Mouse (Mus musculus): ENCODE measurements at regions not wholly inside any gene's neighbourhood (a gene's known extent, or its start where the extent isn't known, plus 50 kb on each side); places are given as distances from the start of the nearest gene placed in this dataset.

DNA sequence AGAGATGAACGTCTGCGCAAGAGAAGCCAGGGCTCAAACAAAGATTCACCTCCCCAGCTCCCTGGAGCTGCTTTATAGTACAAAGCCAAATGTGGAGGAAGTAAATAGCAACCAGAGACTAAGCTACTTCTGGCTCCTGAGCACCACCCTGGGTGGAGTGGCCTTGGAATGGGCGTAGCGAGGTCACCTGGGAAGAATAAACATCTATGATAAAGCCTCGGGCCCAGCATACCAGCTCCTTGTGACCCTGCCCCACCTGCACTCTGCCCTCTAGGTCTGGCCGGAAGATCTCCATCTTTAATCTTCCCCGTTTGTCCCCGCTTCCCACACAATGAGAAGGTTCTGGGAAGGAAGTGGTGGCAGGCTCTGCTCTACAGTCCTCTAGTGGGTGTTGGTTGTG lies 61.0 kb upstream of the Ptpn3 start:
- no peak for DNase-seq (ENCODE audit: low spot score in 2 of 2)

DNA sequence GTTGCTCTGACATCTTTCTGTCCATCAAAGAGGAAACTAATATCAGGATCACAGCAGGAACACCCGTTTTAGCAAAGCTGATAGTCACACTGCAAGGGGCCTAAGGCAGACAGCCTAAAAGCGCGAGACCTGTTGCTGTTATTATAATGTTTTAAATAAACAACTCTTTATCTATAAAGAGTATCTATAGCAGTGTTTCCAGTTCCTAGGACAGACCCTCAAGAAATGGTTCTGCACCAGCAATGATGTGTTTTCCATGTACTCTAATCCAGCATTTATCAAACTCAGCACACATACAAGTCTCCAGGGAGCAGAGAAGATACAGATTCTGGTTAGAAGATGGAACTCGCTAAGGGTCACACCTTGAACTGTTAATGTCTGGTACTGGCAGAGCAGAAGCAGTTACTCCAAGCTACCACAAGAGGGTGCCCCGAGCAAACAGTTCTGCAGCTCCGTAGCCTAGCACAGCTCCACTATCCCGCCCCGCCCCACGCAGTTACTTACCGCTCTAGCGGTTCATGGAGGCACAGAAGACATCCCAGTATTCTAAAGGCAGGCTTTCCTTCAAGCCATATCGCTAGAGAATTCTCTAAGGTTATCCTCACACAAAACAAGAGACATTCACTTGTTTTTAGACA lies 64.2 kb upstream of the Palm2 start:
- peak; percentile 57 to 85 for DNase-seq (ENCODE audit: low spot score in 2 of 2)

DNA sequence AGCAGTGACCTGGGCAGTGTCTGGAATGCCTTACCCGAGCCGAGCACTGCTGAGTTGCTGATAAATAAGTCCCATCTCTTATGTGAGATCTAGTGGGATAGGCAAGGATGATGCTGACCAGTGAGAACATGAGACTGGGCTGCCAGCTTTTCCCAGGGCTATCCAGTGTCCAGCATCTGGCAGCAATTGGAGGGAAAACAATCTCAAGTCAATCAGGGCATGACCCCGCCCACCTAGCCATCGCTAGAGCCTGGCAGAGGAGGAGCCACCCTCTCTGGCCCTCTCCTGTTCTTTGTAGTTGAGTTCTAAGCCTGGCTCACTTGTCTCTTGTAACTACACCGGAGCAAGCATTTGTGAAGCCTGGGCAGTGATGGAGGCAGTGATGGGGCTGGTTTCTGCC lies 56.2 kb upstream of the Palm2 start:
- DNase-seq (ENCODE audit: low spot score in 2 of 2), result no peak

DNA sequence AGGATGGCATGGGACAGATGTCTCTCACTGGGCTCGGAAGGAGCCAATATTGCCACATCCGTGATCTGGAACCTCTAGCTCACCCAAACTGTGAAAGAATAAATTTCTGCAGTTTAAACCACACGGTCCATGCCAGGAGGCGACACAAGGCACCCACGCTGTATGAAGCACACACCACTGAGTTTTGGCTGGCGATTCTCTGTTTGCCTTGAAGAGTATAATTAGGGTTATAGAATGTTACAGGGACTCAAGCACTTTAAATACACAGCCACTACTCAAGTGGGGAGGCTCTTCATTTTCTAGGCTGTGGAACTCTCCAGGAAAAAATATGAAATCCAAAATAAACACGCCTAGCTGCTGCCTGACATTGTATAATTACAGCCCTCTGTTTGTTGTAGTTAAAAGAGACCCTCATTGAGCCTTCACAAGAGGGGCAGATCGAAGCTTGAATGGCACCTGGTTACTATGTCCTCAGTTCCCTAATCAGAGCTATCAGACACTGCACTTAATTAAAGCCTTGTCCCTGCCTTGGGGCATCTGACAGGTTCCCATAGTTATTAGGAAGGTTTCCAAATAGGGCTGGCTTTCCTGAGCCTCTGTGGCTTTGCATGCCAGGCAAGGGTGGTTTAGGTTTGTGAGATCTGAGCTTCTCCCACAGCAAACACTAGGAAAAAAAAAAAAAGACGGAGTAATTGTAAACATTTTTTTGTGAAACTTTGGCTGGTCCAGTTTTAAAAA lies 53.8 kb upstream of the Palm2 start:
- DNase-seq (ENCODE audit: low spot score in 2 of 2), result no peak

DNA sequence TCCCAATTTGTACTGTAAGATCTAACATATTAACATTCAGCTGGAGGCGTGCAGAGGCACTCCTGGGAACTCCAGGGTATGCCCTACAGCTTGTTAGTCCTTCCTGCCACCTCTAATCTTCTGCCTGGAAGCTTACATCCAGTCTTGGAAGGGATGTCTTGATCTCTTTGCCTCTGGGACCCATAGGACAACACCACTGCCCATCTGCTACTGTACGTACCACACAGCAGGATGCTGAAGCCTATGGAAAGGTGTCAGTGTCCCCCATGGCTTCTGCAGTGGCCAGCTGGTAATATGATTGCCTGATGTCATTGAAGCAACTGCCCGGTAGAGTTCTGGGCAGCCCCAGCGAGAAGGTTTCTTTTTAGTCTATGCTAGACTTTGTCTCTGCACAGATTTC lies 52.7 kb upstream of the Palm2 start:
- no peak for DNase-seq (ENCODE audit: low spot score in 2 of 2)

Data from cerebellum, postnatal 4 days (tissue).